Mouse (Mus musculus) midbrain, embryonic 15.5 days (tissue): ENCODE measurements at regions not wholly inside any gene's neighbourhood (a gene's known extent, or its start where the extent isn't known, plus 50 kb on each side); places are given as distances from the start of the nearest gene placed in this dataset.

Experiments used
- ATAC-seq: fragments of 200-750 bp; cut with Nextera tagmentation; replicated peaks from 2 replicates; pipeline ENCODE4 v1.8.0; 2017; ENCODE audit warnings: moderate TSS enrichment
- H3K27ac ChIP-seq: fragments of 300-500 bp; sonication (generic); 2 replicates; pipeline ENCODE4 v1.5.1; 2015; ENCODE audit warnings: mild to moderate bottlenecking, inconsistent platforms
- H3K27me3 ChIP-seq: fragments of 300-500 bp; sonication (generic); replicated peaks from 2 replicates; pipeline ENCODE4 v1.6.1; 2015; ENCODE audit warnings: inconsistent platforms
- H3K36me3 ChIP-seq: fragments of 300-500 bp; sonication (generic); replicated peaks from 2 replicates; pipeline ENCODE4 v1.6.1; 2015; ENCODE audit warnings: inconsistent platforms
- H3K4me1 ChIP-seq: fragments of 300-500 bp; sonication (generic); 2 replicates; pipeline ENCODE4 v1.6.1; 2015; ENCODE audit warnings: inconsistent platforms
- H3K4me2 ChIP-seq: fragments of 300-500 bp; sonication (generic); 2 replicates; pipeline ENCODE4 v1.6.1; 2015; ENCODE audit warnings: inconsistent platforms, mild to moderate bottlenecking, moderate library complexity
- H3K4me3 ChIP-seq: fragments of 300-500 bp; sonication (generic); 2 replicates; pipeline ENCODE4 v1.5.1; 2015; ENCODE audit warnings: mild to moderate bottlenecking, inconsistent platforms
- H3K9ac ChIP-seq: fragments of 300-500 bp; sonication (generic); 2 replicates; pipeline ENCODE4 v1.6.1; 2015; ENCODE audit warnings: mild to moderate bottlenecking, inconsistent platforms
- H3K9me3 ChIP-seq: fragments of 300-500 bp; sonication (generic); 2 replicates; pipeline ENCODE4 v1.6.1; 2016; ENCODE audit warnings: inconsistent platforms
- WGBS: fragments of 180-500 bp; shearing (Covaris S2); methylation state at CpG from one replicate; pipeline ENCODE4 v1.1.7; 2015; ENCODE audit warnings: mixed read lengths; 5-methylcytosine and 5-hydroxymethylcytosine counted together

GRCm38 (mm10) chr12:29136850-29137268 lies 385.3 kb downstream of the Eipr1 start:
- ATAC-seq = peak; percentile 84
- H3K9ac ChIP-seq = no peak overlapping the region
- no peak overlapping the region for H3K4me3 ChIP-seq
- no peaks in the 10 kb centered on the region for H3K36me3 ChIP-seq
- no peaks in the 10 kb centered on the region for H3K9me3 ChIP-seq
- peak overlapping the region; percentile 74 for H3K27ac ChIP-seq
- H3K4me1 ChIP-seq = peaks cover 38% of the 10 kb centered on the region
- no peaks in the 10 kb centered on the region for H3K27me3 ChIP-seq
- no peak overlapping the region for H3K4me2 ChIP-seq
- WGBS = 22% methylated on average over 5 of the region's 5 CpGs

DNA sequence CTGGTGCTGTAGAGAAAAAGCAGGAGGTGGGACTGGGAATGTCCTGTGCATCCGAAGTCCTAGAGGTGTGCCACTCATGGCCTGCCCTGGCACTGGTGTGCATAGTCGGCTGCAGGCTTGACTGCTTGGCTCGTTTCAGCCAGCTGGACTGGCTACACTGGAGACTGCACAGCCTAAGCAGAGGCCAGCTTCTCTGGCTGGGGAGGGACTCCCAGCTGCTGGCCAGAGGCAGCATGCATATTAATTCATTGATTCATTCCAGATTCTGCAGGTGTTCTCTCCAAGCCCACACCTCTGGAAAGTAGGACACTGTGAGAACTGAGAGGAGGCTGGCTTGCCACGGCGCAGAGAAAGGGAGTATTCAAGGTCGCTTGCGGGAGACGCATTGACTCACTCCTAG lies 385.9 kb downstream of the Eipr1 start:
- WGBS = 59% methylated on average over 8 of the region's 8 CpGs
- ATAC-seq = peak; percentile 73
- peaks cover 39% of the 10 kb centered on the region for H3K4me1 ChIP-seq
- H3K27ac ChIP-seq = peak overlapping the region; percentile 74
- H3K4me2 ChIP-seq = no peak overlapping the region
- no peaks in the 10 kb centered on the region for H3K9me3 ChIP-seq
- no peak overlapping the region for H3K9ac ChIP-seq
- no peaks in the 10 kb centered on the region for H3K36me3 ChIP-seq
- no peak overlapping the region for H3K4me3 ChIP-seq
- no peaks in the 10 kb centered on the region for H3K27me3 ChIP-seq

DNA sequence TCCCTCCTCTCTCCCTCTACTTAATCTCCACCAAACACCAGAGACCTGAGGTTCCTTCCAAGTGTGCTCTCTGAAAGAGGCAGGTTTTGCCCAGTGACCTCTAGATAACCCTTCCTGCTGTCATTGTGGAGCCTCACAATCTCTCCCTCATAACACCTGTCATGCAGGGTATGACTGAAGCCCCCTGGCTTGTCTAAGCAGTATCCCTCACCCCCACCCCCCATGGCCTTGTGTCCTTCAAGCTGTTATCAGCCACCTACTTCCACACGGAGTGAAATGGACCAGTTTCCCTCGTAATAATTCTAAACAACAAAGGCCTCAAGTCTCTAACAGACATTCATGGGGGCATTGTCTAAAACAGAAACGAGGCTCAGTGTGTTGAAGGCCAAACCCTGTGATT lies 387.6 kb upstream of the Myt1l start:
- Histone ChIP-seq H3K4me1 (peaks cover 51% of the 10 kb centered on the region), H3K9ac (no peak overlapping the region), H3K4me3 (no peak overlapping the region), H3K4me2 (no peak overlapping the region), H3K27me3 (no peaks in the 10 kb centered on the region), H3K9me3 (no peaks in the 10 kb centered on the region), H3K36me3 (no peaks in the 10 kb centered on the region), H3K27ac (peak overlapping the region; percentile 82)
- no peak for ATAC-seq
- WGBS = 43% methylated on average over 3 of the region's 3 CpGs

DNA sequence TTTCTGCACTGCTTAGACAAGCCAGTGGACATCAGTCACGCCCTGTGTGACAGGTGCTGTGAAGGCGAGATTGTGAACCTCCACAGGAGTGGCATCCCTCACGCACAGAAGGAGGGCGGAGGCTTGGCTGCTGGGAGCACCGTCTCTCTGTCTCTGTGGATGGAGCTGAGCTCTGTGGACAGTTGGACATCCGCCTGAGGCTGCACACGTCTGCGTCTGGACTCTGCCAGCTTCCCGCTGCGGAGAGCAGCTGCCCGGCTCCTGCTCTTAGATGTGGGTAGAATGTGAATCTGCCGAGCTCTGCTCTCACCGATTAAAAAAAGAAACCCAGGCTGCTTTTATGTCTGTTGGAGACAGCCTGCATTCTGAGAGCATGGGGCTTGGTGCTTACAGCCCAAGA lies 387.1 kb upstream of the Myt1l start:
- H3K27me3 ChIP-seq = no peaks in the 10 kb centered on the region
- no peak overlapping the region for H3K4me3 ChIP-seq
- H3K9me3 ChIP-seq = no peaks in the 10 kb centered on the region
- 16% methylated on average over 13 of the region's 13 CpGs for WGBS
- ATAC-seq = peak; percentile 64
- no peaks in the 10 kb centered on the region for H3K36me3 ChIP-seq
- peak overlapping the region; percentile 18; the same call in 1 of the 2 replicates for H3K9ac ChIP-seq
- H3K4me2 ChIP-seq = peak overlapping the region; percentile 6
- peak overlapping the region; percentile 82 for H3K27ac ChIP-seq
- H3K4me1 ChIP-seq = peaks cover 49% of the 10 kb centered on the region

DNA sequence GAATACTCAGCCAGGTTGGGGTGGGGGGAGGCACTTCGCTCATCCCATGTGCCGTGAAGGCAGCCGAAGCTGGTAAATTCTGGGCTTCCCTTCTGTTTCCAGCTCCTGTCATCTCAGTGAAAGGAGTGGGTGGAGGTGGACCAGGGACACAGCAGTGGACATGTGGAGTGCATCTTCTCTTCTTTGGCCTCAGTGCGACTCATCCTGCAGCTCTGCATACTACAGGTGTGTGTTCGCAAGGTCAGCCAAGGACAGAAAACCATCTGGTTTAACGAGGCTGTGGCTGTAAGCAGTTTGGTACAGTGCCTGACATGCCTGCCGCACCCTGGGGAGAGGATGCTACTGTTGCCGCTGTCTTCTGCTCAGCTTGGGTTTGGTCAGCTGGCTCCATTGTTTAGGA lies 386.3 kb upstream of the Myt1l start:
- no peak for ATAC-seq
- no peaks in the 10 kb centered on the region for H3K36me3 ChIP-seq
- no peak overlapping the region for H3K9ac ChIP-seq
- H3K4me3 ChIP-seq = no peak overlapping the region
- H3K4me2 ChIP-seq = peak overlapping the region; percentile 6; the same call in 1 of the 2 replicates
- 76% methylated on average over 8 of the region's 8 CpGs for WGBS
- peaks cover 41% of the 10 kb centered on the region for H3K4me1 ChIP-seq
- H3K9me3 ChIP-seq = no peaks in the 10 kb centered on the region
- H3K27me3 ChIP-seq = no peaks in the 10 kb centered on the region
- H3K27ac ChIP-seq = peak overlapping the region; percentile 82

DNA sequence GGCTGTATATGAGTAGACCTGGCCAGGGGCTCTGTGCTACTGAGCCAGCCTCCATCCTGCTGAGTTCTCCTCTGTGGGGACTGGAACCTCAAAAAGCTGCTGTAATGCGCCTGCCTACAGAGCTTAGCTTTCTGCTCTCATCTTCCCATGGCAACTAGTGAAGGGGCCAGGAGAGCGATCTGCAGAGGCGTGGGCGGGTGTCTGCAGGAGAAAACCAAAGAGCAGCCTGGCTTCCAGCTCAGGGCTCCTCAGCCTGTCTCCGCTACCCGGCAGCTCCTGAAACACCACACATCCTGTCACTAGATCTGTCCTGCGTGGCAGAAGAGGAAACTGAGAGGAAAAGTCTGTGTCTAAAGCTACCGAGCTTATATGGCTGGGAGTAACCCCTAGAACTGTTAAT lies 384.9 kb upstream of the Myt1l start:
- no peaks in the 10 kb centered on the region for H3K27me3 ChIP-seq
- no peak overlapping the region for H3K4me3 ChIP-seq
- H3K27ac ChIP-seq = 0 out of 2 replicates have a peak overlapping the region, but pooled peaks have one; percentile 82
- no peaks in the 10 kb centered on the region for H3K36me3 ChIP-seq
- peaks cover 30% of the 10 kb centered on the region for H3K4me1 ChIP-seq
- H3K4me2 ChIP-seq = no peak overlapping the region
- no peak overlapping the region for H3K9ac ChIP-seq
- 68% methylated on average over 8 of the region's 8 CpGs for WGBS
- H3K9me3 ChIP-seq = no peaks in the 10 kb centered on the region
- no peak for ATAC-seq

- Histone ChIP-seq H3K9ac (no peak overlapping the region), H3K27me3 (no peaks in the 10 kb centered on the region), H3K4me2 (no peak overlapping the region), H3K36me3 (no peaks in the 10 kb centered on the region), H3K27ac (no peak overlapping the region), H3K4me3 (no peak overlapping the region), H3K9me3 (no peaks in the 10 kb centered on the region), H3K4me1 (no peaks in the 10 kb centered on the region)
- no peak for ATAC-seq
- 89% methylated on average over 1 of the region's 1 CpGs for WGBS
These were observed 367.3 kb upstream of the Myt1l start for GRCm38 (mm10) chr12:29160920-29161319.

- no peak overlapping the region for H3K4me3 ChIP-seq
- no peak overlapping the region for H3K4me2 ChIP-seq
- no peaks in the 10 kb centered on the region for H3K9me3 ChIP-seq
- H3K4me1 ChIP-seq = no peaks in the 10 kb centered on the region
- H3K27me3 ChIP-seq = no peaks in the 10 kb centered on the region
- ATAC-seq = no peak
- H3K9ac ChIP-seq = no peak overlapping the region
- 14% methylated on average over 2 of the region's 2 CpGs for WGBS
- no peaks in the 10 kb centered on the region for H3K36me3 ChIP-seq
- H3K27ac ChIP-seq = no peak overlapping the region
These were observed 366.6 kb upstream of the Myt1l start for GRCm38 (mm10) chr12:29161546-29161945.

GRCm38 (mm10) chr12:29164701-29165100 lies 363.5 kb upstream of the Myt1l start:
- H3K9ac ChIP-seq = no peak overlapping the region
- 74% methylated on average over 2 of the region's 2 CpGs for WGBS
- H3K9me3 ChIP-seq = no peaks in the 10 kb centered on the region

GRCm38 (mm10) chr12:29166316-29166715 lies 361.9 kb upstream of the Myt1l start:
- H3K27ac ChIP-seq = no peak overlapping the region
- no peak overlapping the region for H3K9ac ChIP-seq
- no peaks in the 10 kb centered on the region for H3K9me3 ChIP-seq
- no peaks in the 10 kb centered on the region for H3K36me3 ChIP-seq
- no peaks in the 10 kb centered on the region for H3K27me3 ChIP-seq
- no peak for ATAC-seq
- WGBS = 53% methylated on average over 2 of the region's 2 CpGs
- no peak overlapping the region for H3K4me3 ChIP-seq
- no peak overlapping the region for H3K4me2 ChIP-seq
- H3K4me1 ChIP-seq = no peaks in the 10 kb centered on the region

More at GRCm38 (mm10) chr12:29164701-29165100, 363.5 kb upstream of the Myt1l start:
- Histone ChIP-seq H3K36me3 (no peaks in the 10 kb centered on the region), H3K4me1 (no peaks in the 10 kb centered on the region), H3K4me3 (no peak overlapping the region), H3K4me2 (no peak overlapping the region), H3K27me3 (no peaks in the 10 kb centered on the region), H3K27ac (no peak overlapping the region)
- no peak for ATAC-seq

DNA sequence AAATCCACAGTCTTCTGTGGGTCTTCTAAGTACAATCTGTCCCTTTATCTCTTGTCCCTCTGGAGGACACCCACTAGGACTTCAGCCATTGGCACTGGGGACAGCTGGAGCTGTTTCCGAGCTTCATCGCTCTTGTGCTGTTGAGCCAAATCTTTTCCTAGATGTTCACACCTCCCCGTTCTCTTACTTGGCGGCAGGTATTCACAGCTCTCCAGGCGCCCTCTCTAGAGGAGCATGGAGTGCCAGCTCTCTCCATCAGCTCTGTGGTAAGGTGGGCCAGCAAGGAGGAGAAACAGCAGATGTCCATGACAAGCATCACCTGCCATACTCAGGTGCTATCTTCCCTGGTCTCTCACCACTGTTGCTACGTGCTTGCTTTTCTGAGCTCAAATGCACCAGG lies 360.3 kb upstream of the Myt1l start:
- 86% methylated on average over 6 of the region's 6 CpGs for WGBS
- H3K4me2 ChIP-seq = no peak overlapping the region

DNA sequence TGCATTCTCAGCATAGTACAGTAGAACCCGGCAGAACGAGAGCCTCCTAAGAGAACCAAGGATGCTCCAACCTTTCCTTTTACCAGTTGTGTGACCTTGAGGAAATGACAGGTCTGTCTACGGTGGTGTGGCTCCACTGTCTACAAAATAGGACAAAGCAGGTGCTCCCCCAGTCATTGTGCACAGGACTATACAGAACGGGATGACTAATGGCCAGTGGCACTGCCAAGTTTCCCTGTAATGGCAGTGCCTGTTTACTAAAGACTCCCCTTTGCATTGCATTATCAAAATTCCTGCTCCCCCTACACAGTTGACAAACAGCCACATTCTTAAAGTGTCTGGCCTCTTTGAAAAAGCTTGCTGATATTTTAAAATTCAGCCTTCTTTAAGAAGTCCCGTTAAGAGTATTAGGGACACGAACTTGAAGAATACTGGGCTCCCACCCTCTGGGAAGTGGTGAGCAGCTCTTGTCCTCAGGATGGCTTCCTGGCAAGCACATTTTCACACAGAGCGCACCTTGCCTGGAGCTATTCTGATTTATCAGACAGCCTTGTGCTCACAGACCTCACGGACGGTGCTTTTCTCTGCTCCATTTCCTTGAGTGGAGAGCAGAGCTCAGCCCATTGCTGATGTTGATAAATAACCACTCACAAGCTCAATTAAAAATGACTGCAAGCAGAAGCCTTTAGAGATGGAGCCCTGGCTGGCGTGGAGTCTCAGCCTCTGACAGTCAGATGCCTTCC lies 352.3 kb upstream of the Myt1l start:
- Histone ChIP-seq H3K9me3 (no peaks in the 10 kb centered on the region), H3K9ac (no peak overlapping the region), H3K36me3 (no peaks in the 10 kb centered on the region), H3K27me3 (no peaks in the 10 kb centered on the region), H3K27ac (peak overlapping the region; percentile 16; the same call in 1 of the 2 replicates), H3K4me2 (no peak overlapping the region), H3K4me1 (peaks cover 18% of the 10 kb centered on the region), H3K4me3 (no peak overlapping the region)
- ATAC-seq = no peak
- 61% methylated on average over 10 of the region's 10 CpGs for WGBS

More for the DNA sequence above, 360.3 kb upstream of the Myt1l start:
- Histone ChIP-seq H3K27me3 (no peaks in the 10 kb centered on the region), H3K9me3 (no peaks in the 10 kb centered on the region), H3K4me3 (no peak overlapping the region), H3K4me1 (no peaks in the 10 kb centered on the region), H3K9ac (no peak overlapping the region), H3K36me3 (no peaks in the 10 kb centered on the region), H3K27ac (no peak overlapping the region)
- ATAC-seq = no peak

- Histone ChIP-seq H3K27me3 (no peaks in the 10 kb centered on the region), H3K36me3 (no peaks in the 10 kb centered on the region), H3K9ac (no peak overlapping the region), H3K4me3 (no peak overlapping the region), H3K4me1 (peaks cover 18% of the 10 kb centered on the region), H3K4me2 (no peak overlapping the region), H3K9me3 (no peaks in the 10 kb centered on the region), H3K27ac (no peak overlapping the region)
- ATAC-seq = no peak
- WGBS = 91% methylated on average over 12 of the region's 12 CpGs
These were observed 351.0 kb upstream of the Myt1l start for GRCm38 (mm10) chr12:29177145-29177544.
